Mouse (Mus musculus) embryonic fibroblast, embryonic 13.5 days (primary cell): Measurements from ENCODE around the gene Gbgt1.

Source experiments
- CTCF ChIP-seq: IDR thresholded peaks from 2 replicates; pipeline ENCODE4 v1.5.1; 2011; ENCODE audit warnings: mild to moderate bottlenecking, control low read depth, low read length, moderate library complexity, borderline replicate concordance; ENCODE audit not compliant: insufficient read depth
- POLR2A ChIP-seq: IDR thresholded peaks from 2 replicates; pipeline ENCODE4 v1.6.1; 2011; ENCODE audit warnings: low read depth, mild to moderate bottlenecking, control low read depth, low read length, moderate library complexity

DNA sequence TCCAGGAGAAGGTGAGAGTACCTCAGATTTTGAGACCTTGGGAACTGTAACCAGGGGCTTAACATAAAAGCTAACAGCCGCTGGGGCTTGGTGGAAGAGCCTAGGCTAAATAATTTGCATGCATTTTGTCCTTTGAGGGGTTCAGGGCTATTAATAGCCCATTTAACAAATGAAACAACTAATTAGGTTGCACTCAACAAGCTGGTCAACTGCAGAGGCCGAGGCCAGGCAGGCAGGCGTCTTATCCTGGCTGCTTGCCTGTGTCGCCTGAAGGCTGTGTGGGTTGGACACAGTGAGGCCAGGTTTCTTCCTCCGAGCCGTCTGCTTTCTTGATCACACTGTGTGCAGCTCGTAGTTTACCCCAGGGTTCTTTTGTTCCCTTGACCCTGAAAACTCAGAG lies 39.0 kb downstream of the Gbgt1 start:
- no peak for TF ChIP-seq CTCF
- TF ChIP-seq POLR2A, result no peak
